Mouse (Mus musculus) central nervous system, embryonic 11.5 days (tissue): ENCODE data around the gene Phf8. TPM values are rescaled to one million over a fixed set of nuclear protein-coding genes. Genes with fewer than 3 reads are reported as not detected.

Experiments used
- polyA plus RNA-seq: library from polyadenylated mRNA; depleted of rRNA; stranded (reverse); fragments of >200 nt; gene quantifications from 2 replicates; pipeline ENCODE4 v1.2.3, GENCODE M21; 2012; rRNA removed

Gene Phf8
- 20.3 and 21.3 TPM in 2 replicates for polyA plus RNA-seq

DNA sequence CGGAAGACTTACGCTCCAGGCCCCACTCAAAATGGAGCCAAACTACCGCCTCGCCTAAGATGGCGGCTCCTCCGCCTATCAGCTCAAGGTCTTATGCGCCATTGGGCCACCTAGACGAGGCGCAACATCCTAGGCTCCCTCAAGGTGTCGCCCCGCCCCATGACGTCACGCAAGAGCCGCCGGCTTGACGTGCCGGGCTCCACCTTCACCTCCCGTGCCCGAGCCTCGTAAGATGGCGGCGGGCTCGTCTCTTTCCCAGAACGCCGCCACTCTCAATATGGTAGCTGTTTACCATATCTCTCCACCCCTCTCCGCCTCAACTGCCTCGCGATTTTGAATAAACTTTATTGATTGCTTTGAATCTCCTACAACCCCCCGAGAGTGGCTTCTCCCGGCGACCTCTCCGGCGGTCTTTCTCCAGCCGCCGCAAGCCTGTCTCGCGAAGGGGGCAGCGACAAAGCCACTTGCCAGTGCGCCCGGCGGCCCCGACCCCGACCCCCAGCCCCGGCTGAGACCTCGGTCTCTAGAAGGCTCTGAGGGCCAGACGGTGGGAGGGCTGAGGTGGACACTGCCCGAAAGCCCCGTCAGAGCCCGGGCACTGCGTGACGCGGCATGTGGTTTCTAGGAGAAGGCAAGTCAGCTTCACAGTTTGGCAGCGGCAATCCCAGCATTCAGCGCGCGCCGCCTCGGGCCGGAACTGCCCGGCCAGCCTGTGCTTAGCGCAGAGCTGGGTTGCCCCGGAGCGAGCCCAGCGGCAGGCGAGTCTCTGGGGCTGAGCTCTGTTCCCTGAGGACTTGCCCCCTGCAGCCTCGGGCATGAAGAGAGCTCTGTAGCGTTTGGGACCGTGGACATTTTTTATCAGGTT is at the start of gene Phf8:
Gene Phf8 (plus strand): TSS at position 215 of the 865 bp plus-strand sequence.

Other genes starting within 250 kb of the Phf8 start
- 3.4 and 3.7 TPM in 2 replicates for gene Fam120c, start 176.5 kb upstream of the Phf8 start, polyA plus RNA-seq